27 mouse cellular contexts compared by ENCODE assay signal in genomic region chr13:47093791-47094190, GRCm38 (mm10).
"Had no signal": no experiment of that assay in that cellular context is flagged by ENCODE, and none has a peak within 500 bp of the region (broad histone marks: within the 10 kb centered on the region; RNA-seq: fewer than 3 reads in every experiment).

No protein-coding gene starts in this region.

- H3K27ac ChIP-seq: gastrocnemius, adult 2 months; heart, adult 2 months; heart, embryonic 10.5 days; hindbrain, embryonic 10.5 days; hindbrain, embryonic 12.5 days; hindbrain, embryonic 14.5 days; kidney, embryonic 15.5 days; kidney, postnatal 0 days; limb, embryonic 13.5 days; limb, embryonic 15.5 days; liver, embryonic 12.5 days; liver, embryonic 14.5 days had no signal

- DNase-seq: gastrocnemius, adult 2 months; gastrocnemius, postnatal 10 days; gastrocnemius, postnatal 25 days; heart, adult 2 months; heart, postnatal 10 days; heart, postnatal 4 days; kidney, adult 11 months; kidney, adult 2 months; kidney, adult 9 months; kidney, postnatal 14 days; kidney, postnatal 36 days; layer of hippocampus, adult 9-11 months; layer of hippocampus, postnatal 36 days; left cerebral cortex, postnatal 4 days had no signal

- H3K4me3 ChIP-seq: gastrocnemius, adult 2 months; heart, adult 2 months; heart, embryonic 10.5 days; heart, embryonic 12.5 days; hindbrain, embryonic 10.5 days; hindbrain, embryonic 12.5 days; kidney, embryonic 15.5 days; limb, embryonic 13.5 days; limb, embryonic 15.5 days; liver, embryonic 12.5 days had no signal

- ATAC-seq: hindbrain, embryonic 16.5 days; intestine, embryonic 16.5 days; liver, embryonic 12.5 days had no signal

- H3K9me3 ChIP-seq: heart, embryonic 10.5 days; heart, embryonic 12.5 days; hindbrain, embryonic 10.5 days; hindbrain, embryonic 12.5 days; kidney, embryonic 15.5 days; limb, embryonic 13.5 days; limb, embryonic 15.5 days; liver, embryonic 12.5 days had no signal

- H3K27me3 ChIP-seq: heart, embryonic 12.5 days; hindbrain, embryonic 12.5 days; kidney, embryonic 15.5 days; limb, embryonic 13.5 days; limb, embryonic 15.5 days; liver, embryonic 12.5 days had no signal

- H3K4me1 ChIP-seq: heart, embryonic 10.5 days; hindbrain, embryonic 10.5 days; hindbrain, embryonic 12.5 days; kidney, embryonic 15.5 days had no signal

- H3K9ac ChIP-seq: heart, embryonic 12.5 days; hindbrain, embryonic 12.5 days; hindbrain, embryonic 14.5 days; kidney, embryonic 15.5 days; limb, embryonic 13.5 days; limb, embryonic 15.5 days; liver, embryonic 12.5 days; liver, embryonic 14.5 days had no signal

- H3K4me2 ChIP-seq: heart, embryonic 12.5 days; hindbrain, embryonic 12.5 days; hindbrain, embryonic 14.5 days; kidney, embryonic 15.5 days; limb, embryonic 13.5 days; limb, embryonic 15.5 days; liver, embryonic 12.5 days had no signal
